Mouse (Mus musculus): ENCODE data around the gene P2rx6.

GRCm38 (mm10) chr16:17556180-17556579 is 5.5 kb upstream of the P2rx6 start:
- TF ChIP-seq CTCF (conservative IDR thresholded peaks at IDR 0.05; ENCODE audit: low read length) (no peak), POU5F1 (IDR thresholded peaks at IDR 0.05; ENCODE audit: borderline replicate concordance, low read length) (no peak), NANOG (IDR thresholded peaks at IDR 0.05; ENCODE audit: borderline replicate concordance, low read length) (no peak)

Measured in E14TG2a.4 (cell line).